Mouse (Mus musculus) adrenal gland, postnatal 14 days (tissue): ENCODE measurements at regions not wholly inside any gene's neighbourhood (a gene's known extent, or its start where the extent isn't known, plus 50 kb on each side); places are given as distances from the start of the nearest gene placed in this dataset.

ENCODE experiments used
- DNase-seq: peaks from one replicate; pipeline ENCODE4 v3.0.0; 2021; ENCODE audit warnings: mixed read lengths

DNA sequence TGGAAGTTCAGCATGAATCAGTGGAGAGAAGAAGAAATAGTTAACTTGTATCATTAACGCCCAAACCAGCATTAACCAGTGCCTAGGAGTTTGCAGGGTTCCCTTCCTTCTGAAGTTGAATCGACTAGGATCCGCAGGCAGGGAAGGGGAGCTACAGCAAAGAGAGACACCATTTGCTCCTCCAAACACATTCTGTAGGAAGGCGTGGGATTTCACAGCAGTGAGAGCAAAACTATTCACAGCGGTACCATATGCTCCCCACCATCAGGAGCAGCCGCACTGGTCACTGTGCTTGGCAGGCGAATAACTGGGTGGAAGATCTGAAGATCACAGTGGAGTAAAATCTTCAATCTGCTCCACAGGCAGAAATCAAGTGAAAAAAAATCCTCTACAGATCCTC, 610.3 kb downstream of the Lmo4 start:
- no peak for DNase-seq

DNA sequence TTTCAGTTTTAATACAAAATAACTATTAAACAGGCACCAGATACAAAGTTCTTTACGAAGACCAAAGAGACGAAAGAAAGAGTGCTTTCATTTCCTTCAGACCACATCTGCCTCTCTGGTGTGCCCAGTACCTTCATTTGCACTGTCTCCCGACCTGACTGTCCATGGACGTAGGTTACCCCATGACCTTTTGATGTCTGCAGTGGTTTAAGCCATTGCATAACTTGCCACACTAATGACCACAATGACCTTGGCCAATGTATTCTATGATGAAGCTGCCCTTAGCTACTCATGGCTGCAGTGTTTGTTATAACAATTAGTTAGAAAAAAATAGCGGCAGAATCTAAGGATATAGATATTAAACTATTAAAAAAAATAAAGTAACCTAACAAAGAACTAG, 618.4 kb downstream of the Lmo4 start:
- DNase-seq = no peak

DNA sequence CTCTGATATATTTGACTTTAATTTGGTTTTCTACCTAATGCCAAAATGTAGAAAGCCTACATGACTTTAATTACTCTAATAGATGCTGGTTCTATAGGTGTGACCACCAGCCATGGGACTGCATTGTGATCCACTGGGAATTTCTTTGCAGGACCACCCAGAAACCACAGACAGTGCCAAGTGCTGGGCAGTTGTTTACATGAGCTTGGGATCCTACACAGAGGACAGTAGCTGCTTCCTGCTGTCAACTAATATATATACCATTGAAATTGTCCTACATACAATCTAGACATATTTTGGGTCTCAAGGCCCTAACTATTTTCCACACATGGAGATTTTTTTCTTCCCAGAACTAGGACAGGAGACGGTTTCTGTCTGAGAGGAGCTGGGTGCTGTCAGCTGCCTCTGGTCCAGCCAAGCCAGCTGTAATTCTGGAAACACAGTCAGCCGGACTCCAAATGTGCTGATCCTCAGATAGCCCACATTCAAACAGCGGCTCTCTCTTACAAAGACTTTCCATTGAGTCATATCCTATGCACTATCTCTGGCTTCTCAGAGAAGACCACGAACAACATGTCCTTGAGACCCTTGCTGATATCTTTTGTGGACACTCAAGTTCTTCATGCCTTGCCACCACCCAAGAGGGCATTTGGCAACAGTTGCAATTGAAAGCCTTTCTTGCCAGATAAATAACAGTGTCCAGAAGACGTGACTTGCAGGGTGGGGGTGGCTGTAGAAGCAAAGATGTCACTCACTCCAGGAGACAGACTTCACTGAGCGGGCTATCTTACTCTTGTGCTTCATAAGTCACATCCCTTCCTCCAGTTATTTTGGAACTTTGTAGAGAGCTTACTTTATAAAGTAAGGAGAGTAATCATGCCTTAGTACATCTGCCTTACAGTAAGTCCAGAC, 620.1 kb downstream of the Lmo4 start:
- no peak for DNase-seq

DNA sequence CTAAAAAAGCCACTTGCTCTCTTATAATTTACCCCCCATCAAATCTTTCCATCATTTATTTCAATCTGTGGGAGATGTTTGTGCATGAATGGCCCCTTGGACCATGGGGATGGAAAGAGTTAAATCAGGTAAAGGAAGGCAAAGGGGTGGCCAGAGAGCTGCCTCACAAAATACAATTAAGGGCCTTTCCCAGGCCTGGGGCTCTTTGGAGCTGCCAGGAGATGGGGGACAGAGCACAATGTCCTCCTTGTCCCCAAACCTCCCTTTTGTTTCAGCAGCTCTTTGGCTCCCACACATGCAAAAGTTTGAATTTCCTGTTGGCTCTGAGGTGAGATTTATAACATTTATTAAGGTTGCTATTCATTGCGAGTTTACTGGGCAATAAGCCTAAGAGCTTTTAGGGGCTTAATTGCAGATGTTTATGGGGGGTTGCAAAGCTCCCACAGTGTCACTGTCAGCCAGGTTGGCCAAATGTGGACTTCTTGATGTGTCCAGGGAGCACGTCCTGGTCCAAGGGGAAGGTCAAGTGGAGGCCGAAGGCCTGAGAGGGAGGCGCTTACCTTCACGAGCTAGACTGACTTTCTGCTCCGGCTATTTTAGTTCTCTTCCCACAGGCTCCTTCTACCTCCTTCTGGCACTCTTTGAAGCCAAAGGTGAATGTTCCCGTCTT, 628.5 kb downstream of the Lmo4 start:
- no peak for DNase-seq

DNA sequence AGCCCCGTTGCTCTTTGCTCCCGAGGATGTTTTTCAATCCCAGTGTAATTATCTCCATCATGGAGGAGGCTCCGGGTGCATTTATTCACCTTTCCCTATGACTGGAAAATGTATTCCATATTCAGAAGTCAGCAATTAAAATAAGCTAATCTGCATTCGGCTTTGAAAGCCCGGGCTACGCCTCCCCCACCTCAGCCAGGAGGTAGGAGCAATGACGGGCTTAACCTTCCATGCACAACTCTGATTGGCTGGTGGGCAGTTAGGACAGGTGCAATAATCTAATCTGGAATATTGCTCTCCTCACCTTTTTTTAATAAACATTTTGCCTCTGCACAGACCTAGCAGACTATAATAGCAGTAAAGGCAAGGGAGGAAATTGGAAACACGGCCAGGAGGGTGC, 629.3 kb downstream of the Lmo4 start:
- no peak for DNase-seq

DNA sequence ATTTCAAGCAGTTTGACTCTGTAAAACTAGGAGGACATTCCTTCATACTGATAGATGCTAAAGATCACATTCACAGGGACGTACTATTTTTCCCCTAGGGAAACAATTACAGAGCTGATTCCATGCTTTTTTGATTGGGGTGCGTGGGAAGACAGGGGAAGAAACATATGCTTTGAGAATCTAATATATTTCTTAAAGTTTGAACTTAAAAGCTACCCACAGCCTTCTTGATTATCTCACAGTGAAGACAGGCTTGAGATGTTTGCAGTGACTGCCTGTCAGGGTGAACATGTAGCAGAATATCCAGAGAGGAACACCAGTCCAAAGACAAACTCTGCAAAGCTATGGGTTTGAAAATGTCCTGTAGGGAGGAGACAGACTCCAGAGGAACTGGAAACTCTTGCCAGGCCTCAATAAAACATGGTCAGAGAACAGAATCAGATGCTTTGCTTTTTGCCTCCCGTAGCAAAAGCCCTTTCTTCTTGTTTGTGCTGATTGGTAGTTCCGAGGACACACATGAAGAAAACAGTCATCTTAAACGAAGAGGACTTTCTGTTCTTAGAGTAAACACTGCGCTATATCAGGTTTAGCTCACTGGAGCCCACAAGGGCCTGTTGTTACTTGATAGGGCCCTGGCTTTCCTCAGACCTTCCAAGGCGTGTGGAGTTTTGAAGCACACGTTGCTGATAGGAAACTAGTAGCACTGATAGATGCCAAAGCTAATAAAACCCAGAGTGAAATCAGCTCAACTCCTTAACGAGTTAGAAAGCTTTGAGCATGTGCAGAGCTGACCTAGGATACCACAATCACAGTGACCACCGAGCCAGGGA, 630.8 kb downstream of the Lmo4 start:
- no peak for DNase-seq

DNA sequence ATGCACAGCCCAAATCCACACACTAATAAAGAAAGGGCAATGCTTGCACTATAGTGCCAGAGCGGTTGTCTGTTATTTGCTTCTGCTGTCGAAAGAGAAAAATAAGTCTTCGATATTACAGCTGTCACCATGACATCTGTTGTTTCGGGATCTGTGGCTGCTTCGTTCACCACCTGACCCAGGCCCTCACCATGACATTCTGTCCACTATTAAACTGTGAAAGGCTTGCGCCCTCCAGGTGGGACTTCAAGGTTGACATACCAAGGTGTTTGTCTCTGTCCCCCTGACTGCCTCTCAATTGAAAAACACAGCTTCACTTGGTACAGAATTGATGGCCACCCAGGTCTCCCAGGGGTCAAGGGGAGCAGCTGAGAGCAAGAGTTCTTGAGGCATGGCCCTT, 635.1 kb downstream of the Lmo4 start:
- no peak for DNase-seq

DNA sequence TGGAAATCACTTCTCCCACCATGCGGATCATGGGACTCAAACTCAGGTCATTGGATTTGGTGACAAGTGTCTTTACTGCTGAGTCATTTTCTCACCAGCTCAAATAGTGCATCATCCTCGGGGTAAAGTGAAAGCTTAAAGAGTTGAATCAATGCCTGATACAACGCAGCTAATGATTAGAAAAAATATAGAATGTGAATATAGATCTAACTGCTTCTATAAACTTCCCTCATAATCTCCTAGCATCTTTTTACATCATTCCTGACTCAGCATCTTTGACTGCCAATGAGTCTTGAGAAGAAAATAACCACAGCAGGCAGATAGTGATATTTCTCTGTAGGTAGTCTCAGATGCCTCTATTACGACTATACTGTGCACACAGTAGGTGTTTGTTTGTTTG, 640.0 kb downstream of the Lmo4 start:
- no peak for DNase-seq

DNA sequence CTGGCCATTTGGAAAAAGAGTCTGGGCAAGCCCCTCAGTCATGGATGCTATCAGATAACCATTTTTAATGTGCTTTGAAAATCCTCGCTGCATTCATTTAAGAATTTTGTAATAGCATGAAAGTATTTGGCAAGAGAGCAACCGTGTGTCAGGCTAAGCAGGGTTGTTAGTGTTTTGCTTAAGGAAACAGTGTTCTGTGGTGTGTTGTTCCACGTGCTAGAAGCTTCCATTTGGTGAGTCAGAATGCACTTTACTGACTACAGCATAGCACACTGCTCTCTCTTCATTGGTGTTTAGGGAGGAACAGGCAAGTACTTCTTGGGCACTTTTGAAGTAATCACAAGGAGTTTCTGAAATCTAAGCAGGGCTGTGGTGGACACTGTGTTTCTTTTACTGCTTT, 661.0 kb upstream of the Pkn2 start:
- no peak for DNase-seq

DNA sequence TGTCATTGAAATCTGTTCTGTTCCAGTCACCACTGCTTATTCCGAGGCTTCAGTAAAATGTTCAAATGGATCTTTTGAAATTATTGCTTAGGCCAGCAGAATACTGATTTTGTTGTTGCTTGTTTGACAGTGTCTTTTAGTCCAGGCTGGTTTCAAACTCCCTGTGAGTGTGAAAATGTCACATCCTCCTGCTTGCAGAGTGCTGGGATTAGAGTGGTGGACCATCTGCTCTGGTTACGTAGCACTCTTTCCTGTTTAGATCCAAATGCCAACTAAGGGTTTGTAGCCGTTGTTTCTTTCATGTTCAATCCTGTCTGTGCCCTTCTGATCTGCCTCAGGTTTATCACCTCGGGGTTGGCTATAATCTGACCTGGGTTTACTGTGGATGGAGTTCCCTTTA, 646.2 kb upstream of the Pkn2 start:
- no peak for DNase-seq

DNA sequence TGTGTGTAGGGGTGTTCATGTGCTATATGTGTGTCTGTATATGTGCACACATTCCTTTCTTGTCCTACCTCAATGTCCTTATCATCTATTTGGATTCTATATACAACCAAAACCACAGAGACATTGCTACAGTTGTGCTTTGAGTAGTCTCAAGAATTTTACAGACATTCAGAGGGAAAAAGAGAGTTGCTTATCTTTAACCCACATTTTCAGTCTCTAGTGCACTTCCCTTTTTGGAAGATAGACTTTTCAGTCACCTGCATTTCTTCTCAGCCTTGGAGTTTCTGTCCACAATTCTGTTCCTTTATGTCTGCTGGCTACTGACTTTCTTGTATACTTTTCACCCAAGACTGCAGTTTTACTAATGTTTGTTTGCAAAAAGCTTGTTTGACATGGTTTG, 645.5 kb upstream of the Pkn2 start:
- no peak for DNase-seq

DNA sequence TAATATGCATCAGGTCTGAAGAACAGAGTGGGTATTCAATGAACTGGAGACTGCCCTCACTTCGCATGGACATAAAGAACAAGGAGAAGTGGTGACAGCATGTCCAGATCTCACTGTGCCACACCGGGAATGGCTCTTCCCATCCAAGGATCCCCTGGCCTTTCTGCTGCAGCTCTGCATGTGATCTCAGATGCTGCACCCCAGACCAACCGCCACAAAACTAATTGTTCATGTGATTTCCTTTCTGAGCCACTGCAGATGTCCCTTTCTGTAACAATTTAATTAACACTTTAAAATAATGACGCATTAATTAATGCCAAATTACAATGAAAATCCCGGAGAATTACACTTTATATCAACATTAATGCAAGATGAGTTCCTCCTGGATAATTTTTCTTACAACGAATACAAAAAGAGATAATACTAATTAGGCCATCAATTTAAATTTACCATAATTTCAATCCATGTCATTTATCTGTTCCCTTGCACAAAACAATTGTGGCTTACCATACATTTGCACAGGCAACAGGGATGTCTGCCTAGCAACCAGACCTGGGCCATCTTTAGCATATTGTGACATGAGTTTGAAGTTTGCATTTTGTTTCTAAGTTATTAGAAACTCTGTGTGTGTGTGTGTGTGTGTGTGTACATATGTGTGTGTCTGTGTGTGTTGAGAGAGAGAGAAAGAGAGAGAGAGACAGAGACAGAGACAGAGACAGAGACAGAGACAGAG, 630.9 kb upstream of the Pkn2 start:
- no peak for DNase-seq

DNA sequence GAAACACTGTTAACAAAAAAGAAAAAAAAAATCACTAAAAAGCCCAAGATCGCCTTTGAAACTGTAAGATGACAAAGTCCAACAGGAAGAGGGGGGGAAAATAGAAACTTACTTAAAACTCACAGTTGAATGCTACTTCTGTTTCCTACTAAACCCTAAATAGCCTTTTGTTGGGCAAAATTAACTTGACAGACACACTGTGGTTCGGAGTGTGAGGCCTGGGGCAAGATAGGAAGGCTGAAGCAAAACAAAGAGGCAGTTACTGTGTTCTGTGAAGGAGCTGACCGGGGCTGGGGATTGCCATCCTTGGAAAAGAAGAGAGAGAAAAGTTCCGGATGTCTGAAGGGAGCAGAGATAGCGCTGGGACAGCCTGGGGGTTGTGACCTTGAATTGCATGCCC, 627.7 kb upstream of the Pkn2 start:
- peak; percentile 5 for DNase-seq

DNA sequence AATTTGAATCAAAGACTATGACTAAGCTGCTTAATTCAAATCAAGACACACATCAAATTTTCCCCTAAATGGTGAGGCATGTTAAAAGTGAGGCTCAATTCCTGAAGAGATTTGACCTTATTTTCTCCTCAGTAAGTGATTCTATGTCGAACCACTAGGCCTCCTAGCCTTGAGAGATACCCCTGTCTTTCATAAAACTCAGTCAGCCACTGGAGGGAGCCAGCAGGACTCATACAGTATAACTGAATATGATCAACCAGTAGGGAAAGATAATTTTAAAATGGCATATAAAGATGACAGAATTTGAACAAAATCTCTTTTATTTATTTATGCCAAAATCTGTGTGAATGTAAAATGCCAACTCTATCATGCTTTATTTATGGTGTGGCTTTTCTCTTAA, 626.5 kb upstream of the Pkn2 start:
- DNase-seq = peak; percentile 69

DNA sequence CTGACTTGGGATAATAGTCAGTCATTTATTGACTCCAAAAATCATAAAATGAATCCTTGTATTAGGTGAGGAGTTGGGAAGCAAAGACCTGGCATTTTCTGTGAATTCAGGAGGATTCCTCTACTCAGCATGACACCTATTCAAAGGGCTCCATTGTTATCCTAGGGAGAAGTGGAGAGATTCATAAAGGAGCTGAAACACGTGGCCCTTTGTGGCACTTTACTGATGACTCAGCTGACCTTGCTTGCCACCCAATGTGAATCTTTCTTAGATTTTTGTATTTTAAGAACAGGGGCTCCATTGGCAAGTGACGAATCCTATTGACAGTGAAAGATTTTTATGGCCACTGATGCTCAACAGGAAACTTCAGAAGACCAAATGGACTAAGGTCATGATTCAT, 619.2 kb upstream of the Pkn2 start:
- no peak for DNase-seq

DNA sequence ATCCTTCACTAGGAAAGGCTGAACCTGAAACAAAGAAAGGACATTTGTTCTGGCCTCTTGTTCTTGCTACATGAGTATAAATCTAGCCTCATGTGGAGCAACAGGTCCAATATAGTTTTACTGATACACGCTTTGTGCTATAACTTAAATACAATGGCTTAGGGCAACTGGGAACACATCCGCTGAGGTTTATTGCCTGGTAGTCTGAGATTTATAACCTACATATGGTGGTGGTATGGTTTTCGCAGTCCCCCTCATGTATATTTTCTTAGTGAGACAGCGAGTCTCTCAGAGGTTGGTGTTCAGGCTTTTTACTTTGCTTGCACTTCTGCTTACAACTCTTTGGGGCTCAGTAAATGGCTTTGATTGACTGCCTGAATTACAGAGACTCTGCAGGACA, 613.6 kb upstream of the Pkn2 start:
- no peak for DNase-seq

DNA sequence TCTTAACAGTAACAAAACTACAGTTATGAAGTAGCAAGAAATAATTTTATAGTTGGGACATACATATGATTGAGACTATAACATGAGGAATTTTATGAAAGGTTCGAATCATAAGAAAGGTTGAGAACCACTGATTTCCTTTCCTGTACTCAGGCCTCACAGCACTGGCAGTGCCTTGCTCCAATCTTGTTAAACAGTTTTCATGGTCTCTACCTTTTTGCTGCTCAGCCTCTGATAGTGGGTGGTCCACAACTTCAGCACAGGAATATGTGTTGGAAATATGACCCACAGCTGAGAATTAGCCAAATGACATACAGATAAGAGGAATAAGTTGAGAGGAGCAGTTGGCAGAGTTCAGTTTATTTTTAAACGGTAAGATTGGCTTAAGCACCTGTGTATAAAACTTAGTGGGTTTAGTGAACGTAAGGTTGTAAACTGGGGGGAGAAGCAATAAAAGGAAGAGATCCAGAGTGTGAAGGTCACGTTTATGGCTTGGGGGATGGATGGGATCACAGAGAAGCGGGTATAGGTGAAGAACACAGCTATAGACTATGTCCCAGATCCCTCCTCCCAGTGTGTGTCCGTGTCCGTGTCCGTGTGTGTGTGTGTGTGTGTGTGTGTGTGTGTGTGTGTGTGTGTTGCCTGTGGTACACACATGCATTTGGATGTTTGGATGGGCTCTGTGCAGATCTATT, 596.3 kb upstream of the Pkn2 start:
- no peak for DNase-seq

DNA sequence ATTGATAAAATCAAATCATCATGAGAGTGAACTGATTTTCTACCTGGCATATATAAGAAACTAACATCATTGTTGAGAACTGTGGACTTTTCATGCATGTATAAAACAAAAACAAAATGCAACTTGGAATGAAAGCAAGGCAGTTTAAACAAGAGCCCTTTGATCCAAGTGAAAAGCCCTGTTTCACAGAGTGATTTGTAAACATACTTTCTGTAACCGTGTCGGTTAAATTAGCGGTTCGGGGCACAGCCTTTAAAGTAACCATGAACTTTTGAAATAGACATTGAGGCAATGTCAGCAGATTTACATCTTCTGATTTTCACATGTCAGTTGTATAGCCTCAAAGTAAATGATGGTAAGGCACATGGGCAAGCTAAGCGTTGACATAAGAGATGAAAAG, 593.7 kb upstream of the Pkn2 start:
- no peak for DNase-seq

DNA sequence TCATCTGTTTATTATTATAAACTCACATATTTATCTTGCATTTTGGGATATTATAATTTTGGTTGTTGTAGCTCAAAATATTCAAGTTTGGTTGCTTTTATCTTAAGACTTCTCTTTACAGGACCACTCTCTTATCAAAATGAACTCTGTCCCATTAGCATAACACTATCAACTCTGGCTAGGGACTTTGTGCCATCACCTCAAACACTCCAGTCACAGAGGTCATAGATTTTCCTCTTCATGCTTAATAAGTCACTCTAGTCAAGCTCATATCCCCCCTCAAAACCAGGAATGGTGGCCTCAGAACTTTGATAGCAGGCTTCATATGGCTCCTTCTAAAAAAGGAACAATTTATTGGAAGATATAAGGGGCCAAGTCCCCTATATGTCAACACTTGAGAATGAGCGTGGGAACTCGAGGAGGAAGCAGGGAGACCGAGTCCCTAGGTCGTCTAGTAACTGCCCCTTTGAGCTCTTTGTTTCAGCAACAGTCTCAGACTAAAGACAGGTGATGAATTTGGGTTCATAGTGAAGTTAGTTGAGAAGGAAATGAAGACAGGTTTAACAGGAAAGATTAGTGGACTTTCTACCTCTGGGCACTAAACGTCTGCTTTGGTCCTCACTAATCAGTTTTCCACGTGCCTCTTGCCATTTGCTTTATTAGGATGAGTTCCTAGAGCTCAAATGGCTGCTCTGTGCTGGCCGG, 565.4 kb upstream of the Pkn2 start:
- no peak for DNase-seq

DNA sequence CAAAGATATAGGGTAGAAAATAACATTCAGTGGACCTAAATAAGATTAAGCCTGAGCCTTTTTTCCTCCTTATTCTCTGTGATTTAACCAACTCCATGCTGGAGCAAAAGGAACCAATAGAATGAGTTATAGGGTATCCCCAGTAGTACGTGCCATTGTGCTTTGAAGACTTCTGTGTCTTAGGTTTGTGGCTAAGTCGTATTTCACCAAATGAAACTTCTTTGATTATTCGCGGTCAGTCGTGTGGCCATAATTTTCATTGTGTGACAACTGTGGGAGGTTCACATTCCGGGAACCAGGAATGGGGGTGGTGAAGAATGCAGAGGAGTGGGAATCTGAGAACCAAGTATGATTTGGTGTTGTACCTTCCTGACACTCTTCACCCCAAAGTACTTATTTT, 535.6 kb upstream of the Pkn2 start:
- DNase-seq = no peak

DNA sequence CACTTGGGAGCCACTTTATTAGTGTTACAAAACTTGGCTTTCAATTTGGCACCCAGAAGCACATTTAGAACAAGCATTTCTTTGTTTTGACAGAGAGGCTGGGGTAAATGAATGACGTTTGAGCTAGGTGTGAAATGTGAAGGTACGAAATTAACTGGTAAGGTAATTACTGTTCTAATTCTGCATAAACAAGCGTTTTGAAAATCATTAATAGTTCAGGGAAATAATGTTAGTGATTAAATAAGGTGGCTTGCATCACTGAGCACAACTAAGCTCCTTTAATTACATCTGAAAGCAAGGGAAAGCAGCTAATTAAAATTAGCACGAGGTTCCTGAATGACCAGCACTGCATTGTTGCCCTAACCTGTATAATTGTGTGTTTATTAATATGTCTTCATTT, 529.9 kb upstream of the Pkn2 start:
- no peak for DNase-seq
